Mouse (Mus musculus) Muller cell, postnatal 12 days (primary cell): ENCODE results near the gene Hes5.

ENCODE experiments used
- DNase-seq: peaks from one replicate; pipeline ENCODE4 v3.0.0-alpha.2; 2015; ENCODE audit errors: inconsistent ontology term

The Hes5 gene

GRCm38 (mm10) chr4:155011312-155012025 lies 50.7 kb downstream of the Hes5 start:
- DNase-seq: no peak
